8 mouse cellular contexts compared by ENCODE assay signal in genomic region chr1:34439215-34439960, GRCm38 (mm10). TPM values are rescaled to one million over a fixed set of nuclear protein-coding genes. Genes with fewer than 3 reads are reported as not detected.
DNase-seq lines count a peak whose midpoint lies in the region; ATAC-seq and TF ChIP-seq lines count a peak whose summit lies in the region.

TSS of gene Ccdc115 (minus strand) at chr1:34439672.
TSS of gene Imp4 (plus strand) at chr1:34439851.

- peak within 1 kb of the TSS; percentile 72 for H3K9ac ChIP-seq in embryonic facial prominence, embryonic 13.5 days
- H3K9ac ChIP-seq in limb, embryonic 12.5 days (replicated peaks): peak within 1 kb of the TSS; percentile 70
- H3K9ac ChIP-seq in midbrain, embryonic 15.5 days: peak within 1 kb of the TSS; percentile 57

- peak; percentile 92 for DNase-seq in 3134 (ENCODE audit: extremely low read depth, insufficient read length, low spot score)
- peak; percentile 95 for DNase-seq in adrenal gland, postnatal 36 days
- peak; percentile 95 to 98 for DNase-seq in heart, adult 18-20 months
- DNase-seq in kidney, adult 2 months: peak; percentile 99
- DNase-seq in spleen, adult 2 months (ENCODE audit: low read depth in 1 of 2, low spot score in 2 of 2): peak; percentile 92 to 99

- peak within 1 kb of the TSS; percentile 69 for H3K27ac ChIP-seq in embryonic facial prominence, embryonic 13.5 days
- peak within 1 kb of the TSS; percentile 94 for H3K27ac ChIP-seq in kidney, adult 2 months (ENCODE audit: insufficient read depth, low read depth, low read length)
- peak within 1 kb of the TSS; percentile 73 for H3K27ac ChIP-seq in limb, embryonic 12.5 days
- peak within 1 kb of the TSS; percentile 76 for H3K27ac ChIP-seq in midbrain, embryonic 15.5 days
- H3K27ac ChIP-seq in spleen, adult 2 months (ENCODE audit: insufficient read depth, low read length): peak within 1 kb of the TSS; percentile 67

- TF ChIP-seq CTCF in kidney, adult 2 months (conservative IDR thresholded peaks at IDR 0.05; ENCODE audit: insufficient read depth, insufficient read length, low read depth, low read length): no peak
- no peak for TF ChIP-seq CTCF in spleen, adult 2 months (IDR thresholded peaks at IDR 0.05; ENCODE audit: extremely low read depth, insufficient read depth, insufficient read length, insufficient replicate concordance)

- H3K4me1 ChIP-seq in embryonic facial prominence, embryonic 13.5 days: peaks cover 22% of the 10 kb centered on the region
- no peaks in the 10 kb centered on the region for H3K4me1 ChIP-seq in kidney, adult 2 months (ENCODE audit: control insufficient read depth, insufficient read depth, low read length)
- H3K4me1 ChIP-seq in limb, embryonic 12.5 days (replicated peaks): peaks cover 9% of the 10 kb centered on the region
- peaks cover 29% of the 10 kb centered on the region for H3K4me1 ChIP-seq in midbrain, embryonic 15.5 days
- peaks cover 3% of the 10 kb centered on the region; the same call in 1 of the 2 replicates for H3K4me1 ChIP-seq in spleen, adult 2 months (ENCODE audit: control insufficient read depth, insufficient read depth, insufficient read length)

- H3K27me3 ChIP-seq in embryonic facial prominence, embryonic 13.5 days: no peaks in the 10 kb centered on the region
- no peaks in the 10 kb centered on the region for H3K27me3 ChIP-seq in kidney, adult 2 months (replicated peaks; ENCODE audit: control insufficient read depth, insufficient read depth, low read length)
- no peaks in the 10 kb centered on the region for H3K27me3 ChIP-seq in limb, embryonic 12.5 days
- no peaks in the 10 kb centered on the region for H3K27me3 ChIP-seq in midbrain, embryonic 15.5 days (replicated peaks)
- H3K27me3 ChIP-seq in spleen, adult 2 months (ENCODE audit: control insufficient read depth, insufficient read depth, low read length): no peaks in the 10 kb centered on the region

- peak within 1 kb of the TSS; percentile 70 for H3K4me3 ChIP-seq in embryonic facial prominence, embryonic 13.5 days
- H3K4me3 ChIP-seq in kidney, adult 2 months (ENCODE audit: insufficient read depth, low read depth, low read length): peak within 1 kb of the TSS; percentile 82
- peak within 1 kb of the TSS; percentile 70 for H3K4me3 ChIP-seq in limb, embryonic 12.5 days (replicated peaks)
- peak within 1 kb of the TSS; percentile 76 for H3K4me3 ChIP-seq in midbrain, embryonic 15.5 days
- H3K4me3 ChIP-seq in spleen, adult 2 months (ENCODE audit: extremely low read depth, insufficient read depth, insufficient read length): peak within 1 kb of the TSS; percentile 78

- peaks cover 34% of the 10 kb centered on the region for H3K36me3 ChIP-seq in embryonic facial prominence, embryonic 13.5 days
- H3K36me3 ChIP-seq in kidney, adult 2 months (ENCODE audit: control insufficient read depth, insufficient read depth, low read length): no peaks in the 10 kb centered on the region
- peaks cover 38% of the 10 kb centered on the region for H3K36me3 ChIP-seq in limb, embryonic 12.5 days
- peaks cover 19% of the 10 kb centered on the region for H3K36me3 ChIP-seq in midbrain, embryonic 15.5 days (replicated peaks)
- H3K36me3 ChIP-seq in spleen, adult 2 months (ENCODE audit: control insufficient read depth, insufficient read depth, low read length): peaks cover 17% of the 10 kb centered on the region

- WGBS in embryonic facial prominence, embryonic 13.5 days: under 1% methylated on average over 48 of the region's 48 CpGs
- under 1% methylated on average over 48 of the region's 48 CpGs for WGBS in kidney, adult 2 months
- WGBS in limb, embryonic 12.5 days: under 1% methylated on average over 48 of the region's 48 CpGs
- WGBS in midbrain, embryonic 15.5 days: under 1% methylated on average over 48 of the region's 48 CpGs
- WGBS in spleen, adult 2 months: under 1% methylated on average over 48 of the region's 48 CpGs

- ATAC-seq in embryonic facial prominence, embryonic 13.5 days (ENCODE audit: insufficient number of reproducible peaks, insufficient read depth, low FRiP score, low TSS enrichment, low read depth): peak; percentile 93
- peak; percentile 93 for ATAC-seq in limb, embryonic 12.5 days (ENCODE audit: insufficient number of reproducible peaks, insufficient read depth, low FRiP score, low TSS enrichment, low read depth)
- ATAC-seq in midbrain, embryonic 15.5 days (replicated peaks): peak; percentile 96

- peak within 1 kb of the TSS; percentile 68 for H3K4me2 ChIP-seq in embryonic facial prominence, embryonic 13.5 days
- H3K4me2 ChIP-seq in limb, embryonic 12.5 days: peak within 1 kb of the TSS; percentile 74
- H3K4me2 ChIP-seq in midbrain, embryonic 15.5 days: peak within 1 kb of the TSS; percentile 78

- no peak for TF ChIP-seq POLR2A in kidney, adult 2 months (IDR thresholded peaks at IDR 0.05; ENCODE audit: low read depth, low read length)
- peak; percentile 68 for TF ChIP-seq POLR2A in spleen, adult 2 months (IDR thresholded peaks at IDR 0.05; ENCODE audit: low read depth, low read length)

- no peaks in the 10 kb centered on the region for H3K9me3 ChIP-seq in embryonic facial prominence, embryonic 13.5 days
- no peaks in the 10 kb centered on the region for H3K9me3 ChIP-seq in limb, embryonic 12.5 days
- no peaks in the 10 kb centered on the region for H3K9me3 ChIP-seq in midbrain, embryonic 15.5 days

RNA-seq across cellular contexts. Expression of gene Ccdc115, which starts in this region (rescaled TPM):
- 10 to 100 TPM; 16.8 to 17.4 TPM for total RNA-seq in adrenal gland, postnatal 36 days (2021)
- 48.0 and 49.2 TPM in 2 replicates for polyA plus RNA-seq in embryonic facial prominence, embryonic 13.5 days (2015; fragmentation: Nextera tagmentation; extraction: Ambion mirVana)
- total RNA-seq in heart, adult 18-20 months (2021): 10 to 100 TPM; 13.4 to 15.5 TPM
- polyA plus RNA-seq in kidney, adult 2 months (2012; rRNA removed): 20.0 and 21.7 TPM in 2 replicates
- 45.4 and 45.7 TPM in 2 replicates for polyA plus RNA-seq in limb, embryonic 12.5 days (2016; fragmentation: Nextera tagmentation; extraction: Ambion mirVana)
- polyA plus RNA-seq in midbrain, embryonic 15.5 days (2015; fragmentation: Nextera tagmentation; extraction: Ambion mirVana): 70.6 and 71.2 TPM in 2 replicates
- 19.2 and 25.7 TPM in 2 replicates for polyA plus RNA-seq in spleen, adult 2 months (2012; rRNA removed)

RNA-seq across cellular contexts. Expression of gene Imp4, which starts in this region (rescaled TPM):
- 10 to 100 TPM; 62.0 to 76.0 TPM for total RNA-seq in adrenal gland, postnatal 36 days (2021)
- polyA plus RNA-seq in embryonic facial prominence, embryonic 13.5 days (2015; fragmentation: Nextera tagmentation; extraction: Ambion mirVana): 74.0 and 81.5 TPM in 2 replicates
- 10 to 100 TPM; 30.5 to 31.2 TPM for total RNA-seq in heart, adult 18-20 months (2021)
- polyA plus RNA-seq in kidney, adult 2 months (2012; rRNA removed): 64.7 and 71.4 TPM in 2 replicates
- polyA plus RNA-seq in limb, embryonic 12.5 days (2016; fragmentation: Nextera tagmentation; extraction: Ambion mirVana): 90.3 and 93.1 TPM in 2 replicates
- polyA plus RNA-seq in midbrain, embryonic 15.5 days (2015; fragmentation: Nextera tagmentation; extraction: Ambion mirVana): 54.3 and 54.7 TPM in 2 replicates
- 40.7 and 49.2 TPM in 2 replicates for polyA plus RNA-seq in spleen, adult 2 months (2012; rRNA removed)

Comparison
In these comparisons a context has a peak if more than half of its experiments do, and no peak if none do; other contexts are left out.
1. Peak in every context shown above with its lines: DNase-seq, ATAC-seq, H3K4me3 ChIP-seq and H3K27ac ChIP-seq.